Mouse (Mus musculus): ENCODE data around the gene Slc38a10. TPM values are rescaled to one million over a fixed set of nuclear protein-coding genes. Genes with fewer than 3 reads are reported as not detected.

Gene Slc38a10
- polyA plus RNA-seq, 1 experiment = 44.0 TPM

DNA sequence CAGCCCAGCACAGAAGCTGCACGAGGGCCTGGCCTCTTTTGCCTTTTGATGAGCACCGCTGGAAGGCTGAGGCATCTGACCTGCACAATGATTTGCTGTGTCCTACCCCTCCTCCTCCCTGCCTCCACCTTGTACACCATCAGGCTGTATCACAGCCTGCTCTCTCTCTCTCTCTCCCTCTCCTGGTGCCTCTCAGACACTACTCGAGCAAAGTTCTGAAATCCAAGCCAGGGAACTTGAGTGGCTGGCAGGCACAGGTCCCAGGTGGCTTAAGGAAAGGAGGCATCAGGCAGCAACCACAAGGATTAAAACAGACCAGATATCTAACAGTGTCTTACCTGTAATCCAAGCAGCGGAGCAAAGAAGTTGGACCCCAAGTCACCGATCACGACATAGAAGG, 10.9 kb downstream of the Slc38a10 start:
- Histone ChIP-seq H3K36me3 (ENCODE audit: control insufficient read depth, insufficient read depth, low read length, poor library complexity, severe bottlenecking) (no peaks in the 10 kb centered on the region), H3K4me1 (ENCODE audit: control insufficient read depth, insufficient read depth, low read length) (peaks cover under 1% of the 10 kb centered on the region), H3K27ac (ENCODE audit: insufficient read depth, low read length) (no peak overlapping the region), H3K4me3 (ENCODE audit: low read depth, low read length) (no peak overlapping the region), H3K27me3 (ENCODE audit: control insufficient read depth, insufficient read depth, low read length, poor library complexity, severe bottlenecking) (no peaks in the 10 kb centered on the region), H3K9ac (ENCODE audit: low read depth, poor library complexity, severe bottlenecking) (no peak overlapping the region), H3K9me3 (replicated peaks; ENCODE audit: control insufficient read depth, insufficient read depth, low read length, poor library complexity, severe bottlenecking) (no peaks in the 10 kb centered on the region)
- TF ChIP-seq CTCF (IDR thresholded peaks at IDR 0.05; ENCODE audit: low read depth, low read length) (no peak), EP300 (IDR thresholded peaks at IDR 0.05; ENCODE audit: insufficient read depth, low read depth, low read length) (no peak), POLR2A (IDR thresholded peaks at IDR 0.05; ENCODE audit: insufficient read depth, low read length) (no peak)

DNA sequence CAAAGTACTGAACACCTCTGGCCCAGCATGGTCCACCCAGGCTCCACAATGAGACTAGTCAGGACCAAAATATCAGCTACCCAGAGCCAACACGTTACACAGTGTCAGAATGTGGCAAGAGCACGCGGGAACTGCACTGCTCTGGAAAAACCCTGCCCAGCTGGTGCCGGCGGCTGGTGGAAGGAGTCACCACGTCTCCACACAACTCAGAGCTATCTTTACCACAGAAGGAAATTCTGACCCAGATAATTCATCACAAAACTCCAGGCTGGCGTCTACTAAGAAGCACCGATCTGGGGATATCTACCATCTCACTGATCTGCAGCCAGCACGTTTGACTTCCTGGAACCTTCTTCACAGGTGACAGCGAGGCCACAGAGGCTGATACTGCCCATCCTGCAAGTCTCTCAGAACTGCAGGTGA, 11.8 kb downstream of the Slc38a10 start:
- Histone ChIP-seq H3K4me1 (ENCODE audit: control insufficient read depth, insufficient read depth, low read length) (no peaks in the 10 kb centered on the region), H3K9me3 (replicated peaks; ENCODE audit: control insufficient read depth, insufficient read depth, low read length, poor library complexity, severe bottlenecking) (no peaks in the 10 kb centered on the region), H3K27ac (ENCODE audit: insufficient read depth, low read length) (no peak overlapping the region), H3K9ac (ENCODE audit: low read depth, poor library complexity, severe bottlenecking) (no peak overlapping the region), H3K4me3 (ENCODE audit: low read depth, low read length) (no peak overlapping the region), H3K27me3 (ENCODE audit: control insufficient read depth, insufficient read depth, low read length, poor library complexity, severe bottlenecking) (no peaks in the 10 kb centered on the region), H3K36me3 (ENCODE audit: control insufficient read depth, insufficient read depth, low read length, poor library complexity, severe bottlenecking) (no peaks in the 10 kb centered on the region)
- TF ChIP-seq POLR2A (IDR thresholded peaks at IDR 0.05; ENCODE audit: insufficient read depth, low read length) (no peak), EP300 (IDR thresholded peaks at IDR 0.05; ENCODE audit: insufficient read depth, low read depth, low read length) (no peak), CTCF (IDR thresholded peaks at IDR 0.05; ENCODE audit: low read depth, low read length) (no peak)

DNA sequence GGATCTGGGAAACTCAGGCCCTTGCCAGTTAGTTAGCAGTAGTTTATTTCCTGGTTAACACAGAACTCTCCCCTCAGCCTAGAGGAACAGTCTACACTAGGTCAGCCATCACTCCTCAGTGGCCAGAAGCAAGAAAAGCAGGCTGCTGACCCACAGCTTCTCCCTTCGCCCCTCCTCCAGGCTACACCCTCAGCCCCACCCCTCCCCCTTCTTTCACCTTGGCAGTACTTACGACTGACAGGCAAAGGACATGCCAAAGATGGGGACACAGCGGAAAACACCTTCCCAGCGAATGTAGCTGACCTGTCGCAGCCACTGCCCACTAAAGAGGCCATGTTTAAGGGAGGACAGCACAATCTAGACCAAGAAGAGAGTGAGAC, 13.5 kb downstream of the Slc38a10 start:
- H3K4me1 ChIP-seq (ENCODE audit: control insufficient read depth, insufficient read depth, low read length) = no peaks in the 10 kb centered on the region
- H3K36me3 ChIP-seq (ENCODE audit: control insufficient read depth, insufficient read depth, low read length, poor library complexity, severe bottlenecking) = no peaks in the 10 kb centered on the region; the same call in 1 of the 2 replicates
- TF ChIP-seq EP300 (IDR thresholded peaks at IDR 0.05; ENCODE audit: insufficient read depth, low read depth, low read length) (no peak), POLR2A (IDR thresholded peaks at IDR 0.05; ENCODE audit: insufficient read depth, low read length) (no peak), CTCF (IDR thresholded peaks at IDR 0.05; ENCODE audit: low read depth, low read length) (no peak)
- H3K9me3 ChIP-seq (replicated peaks; ENCODE audit: control insufficient read depth, insufficient read depth, low read length, poor library complexity, severe bottlenecking) = no peaks in the 10 kb centered on the region
- H3K9ac ChIP-seq (ENCODE audit: low read depth, poor library complexity, severe bottlenecking) = no peak overlapping the region
- H3K27me3 ChIP-seq (ENCODE audit: control insufficient read depth, insufficient read depth, low read length, poor library complexity, severe bottlenecking) = no peaks in the 10 kb centered on the region
- no peak overlapping the region for H3K4me3 ChIP-seq (ENCODE audit: low read depth, low read length)
- H3K27ac ChIP-seq (ENCODE audit: insufficient read depth, low read length) = no peak overlapping the region

DNA sequence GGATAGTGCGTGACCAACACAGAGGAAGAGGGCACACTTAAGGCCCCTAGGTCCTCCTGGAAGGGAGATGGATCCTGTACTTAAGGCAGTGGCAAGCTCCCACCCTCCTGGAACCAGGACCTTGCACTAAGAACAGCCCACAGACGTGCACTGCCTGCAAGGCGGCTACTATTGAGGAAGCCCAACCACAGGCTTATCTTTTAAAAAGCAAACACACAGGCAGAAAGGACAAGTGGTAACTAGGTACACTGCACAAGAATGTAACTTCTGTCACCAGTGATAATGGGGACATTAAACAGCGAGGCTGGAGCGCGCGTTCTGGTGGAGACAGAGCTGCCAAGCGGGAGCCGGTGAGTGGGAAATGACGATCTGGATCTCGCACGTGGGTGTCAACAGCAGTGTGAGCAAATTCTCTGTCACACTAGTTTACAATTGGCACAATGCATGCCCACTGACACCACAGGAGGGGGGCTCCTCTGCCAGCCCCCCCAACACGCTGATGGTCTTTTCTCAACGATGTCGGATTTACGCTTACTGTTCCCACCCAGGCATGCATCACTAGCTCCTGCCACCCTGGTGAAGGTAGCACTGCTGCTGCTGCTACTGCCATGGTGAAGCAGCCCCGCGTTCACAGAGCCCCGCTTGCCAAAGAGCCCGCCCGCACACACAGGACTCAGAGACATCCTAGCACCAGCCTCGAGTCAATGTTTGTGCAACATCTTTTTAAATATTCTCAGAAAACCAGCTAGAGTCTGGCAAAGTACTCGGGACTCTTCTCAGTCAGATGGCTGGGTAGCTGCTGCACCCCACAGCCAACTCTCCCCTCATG, 14.1 kb downstream of the Slc38a10 start:
- H3K27me3 ChIP-seq (ENCODE audit: control insufficient read depth, insufficient read depth, low read length, poor library complexity, severe bottlenecking) = no peaks in the 10 kb centered on the region
- H3K4me3 ChIP-seq (ENCODE audit: low read depth, low read length) = no peak overlapping the region
- H3K36me3 ChIP-seq (ENCODE audit: control insufficient read depth, insufficient read depth, low read length, poor library complexity, severe bottlenecking) = no peaks in the 10 kb centered on the region; the same call in 1 of the 2 replicates
- no peak overlapping the region for H3K27ac ChIP-seq (ENCODE audit: insufficient read depth, low read length)
- H3K9me3 ChIP-seq (replicated peaks; ENCODE audit: control insufficient read depth, insufficient read depth, low read length, poor library complexity, severe bottlenecking) = no peaks in the 10 kb centered on the region
- H3K4me1 ChIP-seq (ENCODE audit: control insufficient read depth, insufficient read depth, low read length) = no peaks in the 10 kb centered on the region
- TF ChIP-seq POLR2A (IDR thresholded peaks at IDR 0.05; ENCODE audit: insufficient read depth, low read length) (no peak), EP300 (IDR thresholded peaks at IDR 0.05; ENCODE audit: insufficient read depth, low read depth, low read length) (no peak), CTCF (IDR thresholded peaks at IDR 0.05; ENCODE audit: low read depth, low read length) (no peak)
- H3K9ac ChIP-seq (ENCODE audit: low read depth, poor library complexity, severe bottlenecking) = no peak overlapping the region

DNA sequence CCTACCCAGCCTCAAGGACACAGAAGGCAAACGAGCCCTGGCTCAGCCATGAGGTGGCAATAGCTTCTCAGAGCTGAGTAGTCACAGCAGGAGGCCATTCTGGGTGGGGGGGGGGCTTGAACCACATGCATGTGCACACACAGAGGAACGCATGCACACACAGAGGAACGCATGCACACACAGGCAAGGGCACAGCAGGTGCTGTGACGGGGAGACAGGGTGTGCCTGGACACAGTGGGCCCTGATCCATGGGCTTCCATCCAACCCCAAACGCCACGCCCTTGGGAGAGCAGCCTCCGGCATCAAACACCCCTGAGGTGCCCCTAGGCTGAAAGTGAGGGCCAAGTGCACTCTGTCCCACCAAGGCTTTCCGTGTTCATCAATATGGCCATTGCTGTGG, 15.0 kb downstream of the Slc38a10 start:
- Histone ChIP-seq H3K4me1 (ENCODE audit: control insufficient read depth, insufficient read depth, low read length) (no peaks in the 10 kb centered on the region), H3K4me3 (ENCODE audit: low read depth, low read length) (no peak overlapping the region), H3K9me3 (replicated peaks; ENCODE audit: control insufficient read depth, insufficient read depth, low read length, poor library complexity, severe bottlenecking) (no peaks in the 10 kb centered on the region), H3K27ac (ENCODE audit: insufficient read depth, low read length) (no peak overlapping the region), H3K9ac (ENCODE audit: low read depth, poor library complexity, severe bottlenecking) (no peak overlapping the region), H3K36me3 (ENCODE audit: control insufficient read depth, insufficient read depth, low read length, poor library complexity, severe bottlenecking) (no peaks in the 10 kb centered on the region; the same call in 1 of the 2 replicates), H3K27me3 (ENCODE audit: control insufficient read depth, insufficient read depth, low read length, poor library complexity, severe bottlenecking) (no peaks in the 10 kb centered on the region)
- TF ChIP-seq POLR2A (IDR thresholded peaks at IDR 0.05; ENCODE audit: insufficient read depth, low read length) (no peak), CTCF (IDR thresholded peaks at IDR 0.05; ENCODE audit: low read depth, low read length) (no peak), EP300 (IDR thresholded peaks at IDR 0.05; ENCODE audit: insufficient read depth, low read depth, low read length) (no peak)

DNA sequence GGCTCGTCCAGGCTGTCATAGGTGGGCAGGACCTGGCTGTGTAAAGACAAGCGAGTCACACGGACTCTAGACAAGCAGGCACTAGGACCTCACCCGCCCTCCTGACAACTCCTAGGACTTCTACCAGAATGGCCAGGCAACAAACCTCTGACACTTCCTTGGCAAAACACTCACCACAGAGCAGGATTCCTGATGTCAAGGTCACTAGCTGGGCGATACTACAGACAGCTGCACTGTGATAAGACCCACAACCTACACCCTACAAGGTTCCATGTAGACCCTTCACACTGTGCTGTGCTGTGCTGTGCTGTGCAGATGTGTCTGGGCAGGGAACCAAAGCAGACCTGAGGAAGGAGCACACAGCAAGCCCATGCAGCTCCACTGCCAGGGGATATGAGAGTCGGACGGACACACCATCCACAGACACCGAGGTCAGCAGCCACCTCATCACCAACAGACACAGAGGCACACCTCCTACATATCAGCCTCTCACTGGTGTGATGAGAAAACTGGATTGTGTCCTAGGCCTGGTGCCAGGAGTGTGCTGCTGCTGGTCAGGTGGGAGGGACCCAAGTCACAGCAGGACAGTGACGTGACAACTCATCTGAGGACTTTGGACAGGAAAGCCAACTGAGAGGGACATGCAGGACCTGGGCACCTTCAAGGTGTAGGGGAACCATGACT, 16.2 kb downstream of the Slc38a10 start:
- no peaks in the 10 kb centered on the region; the same call in 1 of the 2 replicates for H3K36me3 ChIP-seq (ENCODE audit: control insufficient read depth, insufficient read depth, low read length, poor library complexity, severe bottlenecking)

More for the DNA sequence above, 16.2 kb downstream of the Slc38a10 start:
- Histone ChIP-seq H3K9me3 (replicated peaks; ENCODE audit: control insufficient read depth, insufficient read depth, low read length, poor library complexity, severe bottlenecking) (no peaks in the 10 kb centered on the region), H3K4me1 (ENCODE audit: control insufficient read depth, insufficient read depth, low read length) (no peaks in the 10 kb centered on the region), H3K4me3 (ENCODE audit: low read depth, low read length) (no peak overlapping the region), H3K27ac (ENCODE audit: insufficient read depth, low read length) (no peak overlapping the region), H3K27me3 (ENCODE audit: control insufficient read depth, insufficient read depth, low read length, poor library complexity, severe bottlenecking) (no peaks in the 10 kb centered on the region), H3K9ac (ENCODE audit: low read depth, poor library complexity, severe bottlenecking) (no peak overlapping the region)
- TF ChIP-seq POLR2A (IDR thresholded peaks at IDR 0.05; ENCODE audit: insufficient read depth, low read length) (no peak), CTCF (IDR thresholded peaks at IDR 0.05; ENCODE audit: low read depth, low read length) (no peak)

Measured in ES-Bruce4 (cell line).